ENCODE assay signal across 9 mouse cellular contexts in the genomic region with DNA sequence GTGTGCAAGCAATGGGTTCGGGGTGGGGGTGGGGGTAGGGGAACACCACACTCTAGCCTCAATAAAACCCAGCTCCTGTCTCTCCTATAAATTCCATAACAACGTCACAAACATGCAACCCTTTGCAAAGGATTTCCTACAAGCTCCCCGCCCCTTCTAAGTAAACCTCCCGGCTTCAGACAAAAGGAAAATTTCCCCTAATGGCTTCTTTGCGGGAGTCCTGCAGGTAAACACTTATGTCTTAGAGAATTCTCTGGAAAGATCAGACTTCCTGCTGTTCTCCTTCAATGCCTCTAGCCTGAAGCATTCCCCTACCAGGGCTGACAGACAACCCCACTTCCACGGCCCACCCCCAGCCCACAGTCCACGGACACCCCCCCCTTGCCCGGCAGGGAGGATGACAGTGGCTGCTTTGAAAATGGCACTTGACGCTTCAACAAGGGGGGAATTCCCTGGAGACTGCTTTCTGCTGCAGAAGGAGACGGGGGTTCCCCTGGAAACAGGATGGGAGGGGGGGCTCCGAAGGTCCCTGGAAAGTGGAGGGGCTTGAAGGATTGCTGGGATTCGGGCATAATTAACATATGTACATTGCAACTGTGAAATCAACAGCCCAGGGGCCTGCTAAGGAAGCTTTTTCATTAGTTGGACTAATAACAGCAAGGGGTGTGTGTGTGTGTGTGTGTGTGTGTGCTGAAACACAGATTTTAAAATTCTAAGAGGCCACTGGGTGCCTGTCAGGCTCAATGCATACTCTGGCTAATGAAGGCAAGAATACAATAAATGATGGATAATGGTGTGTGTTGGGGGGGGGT. TPM values are rescaled to one million over a fixed set of nuclear protein-coding genes. Genes with fewer than 3 reads are reported as not detected.
A peak's percentile ranks its signal among the peaks of the same experiment; 100 is the strongest.
DNase-seq lines count a peak whose midpoint lies in the region; ATAC-seq and TF ChIP-seq lines count a peak whose summit lies in the region.
"Had no signal": no experiment of that assay in that cellular context is flagged by ENCODE, and none has a peak within 500 bp of the region (broad histone marks: within the 10 kb centered on the region; RNA-seq: fewer than 3 reads in every experiment).

No protein-coding gene starts in this region.

- H3K9ac ChIP-seq in heart, embryonic 13.5 days: peak overlapping the region; percentile 37; the same call in 1 of the 2 replicates
- H3K9ac ChIP-seq in heart, embryonic 11.5 days (ENCODE audit: low read depth, low read length): no peak overlapping the region; the same call in 1 of the 2 replicates
- peak overlapping the region; percentile 35; the same call in 1 of the 2 replicates for H3K9ac ChIP-seq in forebrain, embryonic 13.5 days
- no peak overlapping the region for H3K9ac ChIP-seq in intestine, postnatal 0 days (ENCODE audit: low read depth, low read length)
- 0 out of 2 replicates have a peak overlapping the region, but pooled peaks have one; percentile 25 for H3K9ac ChIP-seq in neural tube, embryonic 14.5 days (replicated peaks; ENCODE audit: low read depth, low read length)

- no peak for ATAC-seq in heart, embryonic 13.5 days (ENCODE audit: extremely low read depth, insufficient number of reproducible peaks, low FRiP score, low TSS enrichment)
- ATAC-seq in heart, embryonic 11.5 days (replicated peaks; ENCODE audit: insufficient number of reproducible peaks, low FRiP score, low TSS enrichment): no peak
- ATAC-seq in forebrain, embryonic 13.5 days: peak; percentile 64
- no peak for ATAC-seq in intestine, postnatal 0 days
- peak; percentile 72 for ATAC-seq in neural tube, embryonic 14.5 days (ENCODE audit: low read depth)

- H3K4me1 ChIP-seq in heart, embryonic 13.5 days: peaks cover 19% of the 10 kb centered on the region
- peaks cover 21% of the 10 kb centered on the region; the same call in 1 of the 2 replicates for H3K4me1 ChIP-seq in heart, embryonic 11.5 days (ENCODE audit: control insufficient read depth, insufficient read depth, low read length)
- H3K4me1 ChIP-seq in forebrain, embryonic 13.5 days: peaks cover 40% of the 10 kb centered on the region
- 0 out of 2 replicates have a peak, but pooled peaks cover 3% of the 10 kb centered on the region for H3K4me1 ChIP-seq in intestine, postnatal 0 days (replicated peaks; ENCODE audit: control insufficient read depth, insufficient read depth, low read length)
- H3K4me1 ChIP-seq in neural tube, embryonic 14.5 days (ENCODE audit: control insufficient read depth, insufficient read depth, low read length): peaks cover 30% of the 10 kb centered on the region

- TF ChIP-seq CTCF in intestine, postnatal 0 days (IDR thresholded peaks at IDR 0.05; ENCODE audit: low read depth): no peak

- H3K36me3 ChIP-seq in heart, embryonic 13.5 days: no peaks in the 10 kb centered on the region
- no peaks in the 10 kb centered on the region for H3K36me3 ChIP-seq in heart, embryonic 11.5 days (ENCODE audit: control insufficient read depth, insufficient read depth, low read length)
- no peaks in the 10 kb centered on the region for H3K36me3 ChIP-seq in forebrain, embryonic 13.5 days (ENCODE audit: poor library complexity, severe bottlenecking)
- H3K36me3 ChIP-seq in intestine, postnatal 0 days (ENCODE audit: control insufficient read depth, insufficient read depth): no peaks in the 10 kb centered on the region; the same call in 1 of the 2 replicates
- no peaks in the 10 kb centered on the region for H3K36me3 ChIP-seq in neural tube, embryonic 14.5 days (ENCODE audit: control insufficient read depth, insufficient read depth, low read length)

- 35% methylated on average over 12 of the region's 12 CpGs for WGBS in heart, embryonic 13.5 days
- WGBS in heart, embryonic 11.5 days (ENCODE audit: insufficient replicate concordance): 35% methylated on average over 12 of the region's 12 CpGs
- WGBS in forebrain, embryonic 13.5 days: 2% methylated on average over 12 of the region's 12 CpGs
- WGBS in intestine, postnatal 0 days: 20% methylated on average over 12 of the region's 12 CpGs
- WGBS in neural tube, embryonic 14.5 days: 3% methylated on average over 12 of the region's 12 CpGs

- H3K27ac ChIP-seq in heart, embryonic 13.5 days (replicated peaks): no peak overlapping the region
- no peak overlapping the region for H3K27ac ChIP-seq in heart, embryonic 11.5 days (ENCODE audit: low read depth, low read length)
- H3K27ac ChIP-seq in forebrain, embryonic 13.5 days: peak overlapping the region; percentile 66
- H3K27ac ChIP-seq in intestine, postnatal 0 days (ENCODE audit: low read depth, low read length): no peak overlapping the region
- peak overlapping the region; percentile 78 for H3K27ac ChIP-seq in neural tube, embryonic 14.5 days (ENCODE audit: low read depth, low read length)

- H3K4me3 ChIP-seq in heart, embryonic 13.5 days: no peak overlapping the region
- H3K4me3 ChIP-seq in heart, embryonic 11.5 days (ENCODE audit: low read depth, low read length): no peak overlapping the region
- H3K4me3 ChIP-seq in forebrain, embryonic 13.5 days: no peak overlapping the region
- H3K4me3 ChIP-seq in intestine, postnatal 0 days (ENCODE audit: low read depth, low read length): no peak overlapping the region
- no peak overlapping the region for H3K4me3 ChIP-seq in neural tube, embryonic 14.5 days (ENCODE audit: low read depth, low read length)

- no peak for DNase-seq in gastrocnemius, adult 18-20 months (ENCODE audit: low spot score)
- DNase-seq in layer of hippocampus, postnatal 14 days (ENCODE audit: low spot score in 2 of 2): no peak
- no peak for DNase-seq in cerebellum, adult 11-12 months
- DNase-seq: heart, adult 18-20 months had no signal

- peaks cover 21% of the 10 kb centered on the region for H3K27me3 ChIP-seq in heart, embryonic 13.5 days (replicated peaks)
- H3K27me3 ChIP-seq in heart, embryonic 11.5 days (ENCODE audit: control insufficient read depth, insufficient read depth, low read length): 0 out of 2 replicates have a peak, but pooled peaks cover 4% of the 10 kb centered on the region
- 0 out of 2 replicates have a peak, but pooled peaks cover 3% of the 10 kb centered on the region for H3K27me3 ChIP-seq in forebrain, embryonic 13.5 days
- no peaks in the 10 kb centered on the region for H3K27me3 ChIP-seq in intestine, postnatal 0 days (replicated peaks; ENCODE audit: control insufficient read depth, insufficient read depth, low read length)
- H3K27me3 ChIP-seq in neural tube, embryonic 14.5 days (ENCODE audit: control insufficient read depth, insufficient read depth, low read length): no peaks in the 10 kb centered on the region

- no peak overlapping the region for H3K4me2 ChIP-seq in heart, embryonic 13.5 days
- no peak overlapping the region for H3K4me2 ChIP-seq in heart, embryonic 11.5 days
- H3K4me2 ChIP-seq in forebrain, embryonic 13.5 days: peak overlapping the region; percentile 47
- H3K4me2 ChIP-seq in intestine, postnatal 0 days (replicated peaks; ENCODE audit: low read depth): peak overlapping the region; percentile 43
- H3K4me2 ChIP-seq in neural tube, embryonic 14.5 days (ENCODE audit: low read depth, low read length): peak overlapping the region; percentile 32

- no peaks in the 10 kb centered on the region for H3K9me3 ChIP-seq in heart, embryonic 13.5 days
- no peaks in the 10 kb centered on the region for H3K9me3 ChIP-seq in heart, embryonic 11.5 days (replicated peaks; ENCODE audit: control insufficient read depth, low read length)
- no peaks in the 10 kb centered on the region for H3K9me3 ChIP-seq in forebrain, embryonic 13.5 days (replicated peaks)
- H3K9me3 ChIP-seq in intestine, postnatal 0 days (ENCODE audit: control insufficient read depth): no peaks in the 10 kb centered on the region
- no peaks in the 10 kb centered on the region for H3K9me3 ChIP-seq in neural tube, embryonic 14.5 days (ENCODE audit: control insufficient read depth, low read length)

RNA-seq across cellular contexts. Expression of gene Cpne5, which starts 24.4 kb away (rescaled TPM):
- polyA plus RNA-seq in heart, embryonic 13.5 days (2015; fragmentation: Nextera tagmentation; extraction: Ambion mirVana): 17.4 and 21.0 TPM in 2 replicates
- 24.0 and 28.8 TPM in 2 replicates for polyA plus RNA-seq in heart, embryonic 11.5 days (2014; fragmentation: Nextera tagmentation; extraction: Ambion mirVana)
- 13.0 and 18.3 TPM in 2 replicates for polyA plus RNA-seq in forebrain, embryonic 13.5 days (2015; fragmentation: Nextera tagmentation; extraction: Ambion mirVana)
- polyA plus RNA-seq in intestine, postnatal 0 days (2015; fragmentation: Nextera tagmentation; extraction: Ambion mirVana): 2.7 and 3.3 TPM in 2 replicates
- 38.7 and 64.1 TPM in 2 replicates for polyA plus RNA-seq in neural tube, embryonic 14.5 days (2014; fragmentation: Nextera tagmentation; extraction: Ambion mirVana)
- total RNA-seq in gastrocnemius, adult 18-20 months (2021): not detected
- total RNA-seq in layer of hippocampus, postnatal 14 days (2021): 10 to 100 TPM; 42.5 to 48.4 TPM

RNA-seq across cellular contexts. Expression of gene Ppil1, which starts 50.4 kb away (rescaled TPM):
- 106 and 128 TPM in 2 replicates for polyA plus RNA-seq in heart, embryonic 13.5 days (2015; fragmentation: Nextera tagmentation; extraction: Ambion mirVana)
- 117 and 135 TPM in 2 replicates for polyA plus RNA-seq in heart, embryonic 11.5 days (2014; fragmentation: Nextera tagmentation; extraction: Ambion mirVana)
- 151 and 157 TPM in 2 replicates for polyA plus RNA-seq in forebrain, embryonic 13.5 days (2015; fragmentation: Nextera tagmentation; extraction: Ambion mirVana)
- 53.7 and 59.1 TPM in 2 replicates for polyA plus RNA-seq in intestine, postnatal 0 days (2015; fragmentation: Nextera tagmentation; extraction: Ambion mirVana)
- polyA plus RNA-seq in neural tube, embryonic 14.5 days (2014; fragmentation: Nextera tagmentation; extraction: Ambion mirVana): 96.4 and 96.9 TPM in 2 replicates
- 1 to 10 TPM; 5.5 to 6.1 TPM for total RNA-seq in gastrocnemius, adult 18-20 months (2021)
- 10 to 100 TPM; 17.3 to 18.1 TPM for total RNA-seq in layer of hippocampus, postnatal 14 days (2021)

RNA-seq across cellular contexts. Expression of gene BC004004, which starts 55.0 kb away (rescaled TPM):
- 85.0 and 91.9 TPM in 2 replicates for polyA plus RNA-seq in heart, embryonic 13.5 days (2015; fragmentation: Nextera tagmentation; extraction: Ambion mirVana)
- polyA plus RNA-seq in heart, embryonic 11.5 days (2014; fragmentation: Nextera tagmentation; extraction: Ambion mirVana): 90.6 and 94.9 TPM in 2 replicates
- polyA plus RNA-seq in forebrain, embryonic 13.5 days (2015; fragmentation: Nextera tagmentation; extraction: Ambion mirVana): 78.7 and 83.5 TPM in 2 replicates
- polyA plus RNA-seq in intestine, postnatal 0 days (2015; fragmentation: Nextera tagmentation; extraction: Ambion mirVana): 111 and 116 TPM in 2 replicates
- 126 and 133 TPM in 2 replicates for polyA plus RNA-seq in neural tube, embryonic 14.5 days (2014; fragmentation: Nextera tagmentation; extraction: Ambion mirVana)
- 100 to 1,000 TPM; 119 to 125 TPM for total RNA-seq in gastrocnemius, adult 18-20 months (2021)
- 10 to 100 TPM; 88.1 to 93.8 TPM for total RNA-seq in layer of hippocampus, postnatal 14 days (2021)

Comparison
In these comparisons a context has a peak if more than half of its experiments do, and no peak if none do; other contexts are left out.
1. H3K9ac ChIP-seq: peak in heart, embryonic 13.5 days (single experiment), forebrain, embryonic 13.5 days (single experiment) and neural tube, embryonic 14.5 days (single experiment); none in heart, embryonic 11.5 days (single experiment) and intestine, postnatal 0 days (single experiment).
2. ATAC-seq: peak in forebrain, embryonic 13.5 days (single experiment) and neural tube, embryonic 14.5 days (single experiment); none in heart, embryonic 13.5 days (single experiment), heart, embryonic 11.5 days (single experiment) and intestine, postnatal 0 days (single experiment).
3. H3K27ac ChIP-seq: peak in forebrain, embryonic 13.5 days (single experiment) and neural tube, embryonic 14.5 days (single experiment); none in heart, embryonic 13.5 days (single experiment), heart, embryonic 11.5 days (single experiment) and intestine, postnatal 0 days (single experiment).
4. H3K4me2 ChIP-seq: peak in forebrain, embryonic 13.5 days (single experiment), intestine, postnatal 0 days (single experiment) and neural tube, embryonic 14.5 days (single experiment); none in heart, embryonic 13.5 days (single experiment) and heart, embryonic 11.5 days (single experiment).